Mouse (Mus musculus): ENCODE measurements around the gene Nkx2-3. TPM values are rescaled to one million over a fixed set of nuclear protein-coding genes. Genes with fewer than 3 reads are reported as not detected.

The Nkx2-3 gene
- total RNA-seq, 2 experiments from 2014 or later = 1.3 TPM; not detected in 1

- ATAC-seq (replicated peaks; ENCODE audit: low FRiP score, poor library complexity, severe bottlenecking) = no peak
Observed at GRCm38 (mm10) chr19:43604492-43605120, 7.5 kb upstream of the Nkx2-3 start.

GRCm38 (mm10) chr19:43605666-43606551 lies 6.2 kb upstream of the Nkx2-3 start:
- ATAC-seq (replicated peaks; ENCODE audit: low FRiP score, poor library complexity, severe bottlenecking) = no peak

GRCm38 (mm10) chr19:43606552-43607530 lies 5.3 kb upstream of the Nkx2-3 start:
- ATAC-seq (replicated peaks; ENCODE audit: low FRiP score, poor library complexity, severe bottlenecking) = no peak

- ATAC-seq (replicated peaks; ENCODE audit: low FRiP score, poor library complexity, severe bottlenecking) = no peak
Observed at GRCm38 (mm10) chr19:43607842-43608680, 4.1 kb upstream of the Nkx2-3 start.

GRCm38 (mm10) chr19:43608711-43609457 lies 3.2 kb upstream of the Nkx2-3 start:
- no peak for ATAC-seq (replicated peaks; ENCODE audit: low FRiP score, poor library complexity, severe bottlenecking)

- ATAC-seq (replicated peaks; ENCODE audit: low FRiP score, poor library complexity, severe bottlenecking) = no peak
Observed at GRCm38 (mm10) chr19:43609458-43610330, 2.4 kb upstream of the Nkx2-3 start.

- ATAC-seq (replicated peaks; ENCODE audit: low FRiP score, poor library complexity, severe bottlenecking) = no peak
Observed at GRCm38 (mm10) chr19:43610341-43610848, 1.7 kb upstream of the Nkx2-3 start.

GRCm38 (mm10) chr19:43611110-43611509 lies 1.0 kb upstream of the Nkx2-3 start:
- ATAC-seq (replicated peaks; ENCODE audit: low FRiP score, poor library complexity, severe bottlenecking) = no peak

GRCm38 (mm10) chr19:43611561-43611960 lies 564 bp upstream of the Nkx2-3 start:
- ATAC-seq (replicated peaks; ENCODE audit: low FRiP score, poor library complexity, severe bottlenecking) = no peak

- no peak for ATAC-seq (replicated peaks; ENCODE audit: low FRiP score, poor library complexity, severe bottlenecking)
Observed at GRCm38 (mm10) chr19:43612501-43612971, 411 bp downstream of the Nkx2-3 start.

GRCm38 (mm10) chr19:43613293-43614130 lies 1.4 kb downstream of the Nkx2-3 start:
- no peak for ATAC-seq (replicated peaks; ENCODE audit: low FRiP score, poor library complexity, severe bottlenecking)

GRCm38 (mm10) chr19:43614341-43615073 lies 2.4 kb downstream of the Nkx2-3 start:
- no peak for ATAC-seq (replicated peaks; ENCODE audit: low FRiP score, poor library complexity, severe bottlenecking)

- ATAC-seq (replicated peaks; ENCODE audit: low FRiP score, poor library complexity, severe bottlenecking) = no peak
Observed at GRCm38 (mm10) chr19:43615074-43615445, 2.9 kb downstream of the Nkx2-3 start.

- no peak for ATAC-seq (replicated peaks; ENCODE audit: low FRiP score, poor library complexity, severe bottlenecking)
Observed at GRCm38 (mm10) chr19:43615571-43616414, 3.7 kb downstream of the Nkx2-3 start.

GRCm38 (mm10) chr19:43616415-43616861 lies 4.3 kb downstream of the Nkx2-3 start:
- ATAC-seq (replicated peaks; ENCODE audit: low FRiP score, poor library complexity, severe bottlenecking) = no peak

All from erythroid progenitor cell, adult 5-6 weeks (primary cell).